Mouse (Mus musculus) macrophage (primary cell): ENCODE measurements around the gene Rnf8. TPM values are rescaled to one million over a fixed set of nuclear protein-coding genes. Genes with fewer than 3 reads are reported as not detected.

Experiments
- H3K27ac ChIP-seq: fragments of 350-480 bp; formaldehyde crosslinking; 2 replicates; pipeline ENCODE4 v1.9.0; 2021
- H3K36me3 ChIP-seq: fragments of 350-480 bp; formaldehyde crosslinking; 2 replicates; pipeline ENCODE4 v1.9.0; 2021; ENCODE audit errors: inconsistent target
- H3K4me3 ChIP-seq: fragments of 350-480 bp; formaldehyde crosslinking; 2 replicates; pipeline ENCODE4 v1.9.0; 2021; ENCODE audit errors: inconsistent target
- H3K79me2 ChIP-seq: fragments of 350-480 bp; formaldehyde crosslinking; 2 replicates; pipeline ENCODE4 v1.9.0; 2021; ENCODE audit errors: inconsistent target
- WGBS: methylation state at CpG from one replicate; pipeline ENCODE4 v1.1.7; 2026; ENCODE audit warnings: inconsistent platforms; ENCODE audit not compliant: missing documents; 5-methylcytosine and 5-hydroxymethylcytosine counted together
- polyA plus RNA-seq: library from polyadenylated mRNA; stranded (reverse); fragments of 250-400 nt; gene quantifications from 3 replicates; pipeline ENCODE4 v1.2.4, GENCODE M21; 2018; ENCODE audit warnings: inconsistent platforms

Gene Rnf8
- polyA plus RNA-seq, 1 experiment from 2014 or later: 16.5 TPM

DNA sequence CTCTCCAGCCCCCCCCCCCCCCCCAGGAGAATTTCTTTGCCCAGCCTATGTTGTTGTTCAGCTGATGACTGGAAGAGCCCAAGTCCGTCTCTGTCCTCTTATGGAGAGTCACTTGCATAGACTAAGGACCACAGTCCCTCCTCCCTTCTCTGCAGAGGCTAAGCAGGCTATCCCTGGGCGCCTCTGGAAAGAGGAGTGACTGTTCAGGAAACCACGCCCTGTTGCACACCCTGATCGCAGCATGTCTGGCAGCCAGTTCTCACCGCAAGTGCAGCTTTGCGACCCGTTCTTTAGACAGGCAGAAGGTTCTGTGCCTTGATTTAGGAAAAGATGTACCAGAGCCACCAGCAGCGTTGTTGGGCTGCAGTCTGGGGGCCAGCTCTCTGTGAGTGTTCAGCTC is 23.3 kb downstream of the Rnf8 start:
- Histone ChIP-seq H3K27ac (no peak overlapping the region), H3K36me3 (peaks cover 52% of the 10 kb centered on the region), H3K4me3 (no peak overlapping the region), H3K79me2 (no peaks in the 10 kb centered on the region)
- 82% methylated on average over 8 of the region's 8 CpGs for WGBS

GRCm38 (mm10) chr17:29640971-29641370 is 26.4 kb downstream of the Rnf8 start:
- WGBS: 94% methylated on average over 11 of the region's 11 CpGs
- no peak overlapping the region for H3K27ac ChIP-seq
- H3K79me2 ChIP-seq: no peaks in the 10 kb centered on the region
- H3K36me3 ChIP-seq: peaks cover 30% of the 10 kb centered on the region
- no peak overlapping the region for H3K4me3 ChIP-seq

GRCm38 (mm10) chr17:29642219-29642618 is 27.6 kb downstream of the Rnf8 start:
- no peak overlapping the region for H3K4me3 ChIP-seq
- 100% methylated on average over 3 of the region's 3 CpGs for WGBS
- H3K27ac ChIP-seq: no peak overlapping the region
- H3K79me2 ChIP-seq: no peaks in the 10 kb centered on the region
- H3K36me3 ChIP-seq: peaks cover 20% of the 10 kb centered on the region

DNA sequence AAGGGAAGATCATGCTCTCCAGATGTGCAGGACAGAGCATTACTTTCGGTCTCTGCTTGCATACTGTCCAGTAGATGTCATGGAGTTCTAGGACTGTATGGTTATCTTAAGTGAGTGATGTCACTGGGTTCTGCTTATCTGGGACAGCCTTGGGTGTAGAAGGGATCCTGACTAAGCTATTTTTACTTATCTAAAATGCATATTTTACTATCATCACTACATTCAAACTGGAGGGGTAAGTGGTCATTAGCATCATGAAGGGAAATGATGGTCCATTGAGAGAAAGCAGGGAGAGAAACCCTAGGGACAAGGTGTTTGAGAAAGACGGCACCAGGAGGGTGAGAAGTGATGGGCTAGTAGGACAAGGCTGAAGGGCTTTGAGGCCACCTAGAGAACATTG is 43.7 kb downstream of the Rnf8 start:
- no peak overlapping the region for H3K4me3 ChIP-seq
- peaks cover 26% of the 10 kb centered on the region for H3K79me2 ChIP-seq
- H3K36me3 ChIP-seq: 0 out of 2 replicates have a peak, but pooled peaks cover 5% of the 10 kb centered on the region
- WGBS: 87% methylated on average over 2 of the region's 2 CpGs
- H3K27ac ChIP-seq: no peak overlapping the region

GRCm38 (mm10) chr17:29660076-29660761 is 45.6 kb downstream of the Rnf8 start, which contains the start of gene Cmtr1:
TSS of gene Cmtr1 (plus strand) at chr17:29660595.
- Histone ChIP-seq H3K27ac (peak within 1 kb of the TSS; percentile 77), H3K4me3 (peak within 1 kb of the TSS; percentile 93), H3K79me2 (peaks cover 45% of the 10 kb centered on the region), H3K36me3 (peaks cover 23% of the 10 kb centered on the region; the same call in 1 of the 2 replicates)
- WGBS: 2% methylated on average over 40 of the region's 41 CpGs

GRCm38 (mm10) chr17:29660762-29661391 is 46.3 kb downstream of the Rnf8 start:
- under 1% methylated on average over 41 of the region's 41 CpGs for WGBS
- Histone ChIP-seq H3K4me3 (peak overlapping the region; percentile 93), H3K36me3 (peaks cover 25% of the 10 kb centered on the region; the same call in 1 of the 2 replicates), H3K27ac (peak overlapping the region; percentile 77), H3K79me2 (peaks cover 52% of the 10 kb centered on the region)

GRCm38 (mm10) chr17:29662145-29662544 is 47.6 kb downstream of the Rnf8 start:
- no peak overlapping the region for H3K4me3 ChIP-seq
- H3K27ac ChIP-seq: no peak overlapping the region
- H3K79me2 ChIP-seq: peaks cover 65% of the 10 kb centered on the region
- H3K36me3 ChIP-seq: peaks cover 38% of the 10 kb centered on the region
- WGBS: 95% methylated on average over 5 of the region's 6 CpGs

DNA sequence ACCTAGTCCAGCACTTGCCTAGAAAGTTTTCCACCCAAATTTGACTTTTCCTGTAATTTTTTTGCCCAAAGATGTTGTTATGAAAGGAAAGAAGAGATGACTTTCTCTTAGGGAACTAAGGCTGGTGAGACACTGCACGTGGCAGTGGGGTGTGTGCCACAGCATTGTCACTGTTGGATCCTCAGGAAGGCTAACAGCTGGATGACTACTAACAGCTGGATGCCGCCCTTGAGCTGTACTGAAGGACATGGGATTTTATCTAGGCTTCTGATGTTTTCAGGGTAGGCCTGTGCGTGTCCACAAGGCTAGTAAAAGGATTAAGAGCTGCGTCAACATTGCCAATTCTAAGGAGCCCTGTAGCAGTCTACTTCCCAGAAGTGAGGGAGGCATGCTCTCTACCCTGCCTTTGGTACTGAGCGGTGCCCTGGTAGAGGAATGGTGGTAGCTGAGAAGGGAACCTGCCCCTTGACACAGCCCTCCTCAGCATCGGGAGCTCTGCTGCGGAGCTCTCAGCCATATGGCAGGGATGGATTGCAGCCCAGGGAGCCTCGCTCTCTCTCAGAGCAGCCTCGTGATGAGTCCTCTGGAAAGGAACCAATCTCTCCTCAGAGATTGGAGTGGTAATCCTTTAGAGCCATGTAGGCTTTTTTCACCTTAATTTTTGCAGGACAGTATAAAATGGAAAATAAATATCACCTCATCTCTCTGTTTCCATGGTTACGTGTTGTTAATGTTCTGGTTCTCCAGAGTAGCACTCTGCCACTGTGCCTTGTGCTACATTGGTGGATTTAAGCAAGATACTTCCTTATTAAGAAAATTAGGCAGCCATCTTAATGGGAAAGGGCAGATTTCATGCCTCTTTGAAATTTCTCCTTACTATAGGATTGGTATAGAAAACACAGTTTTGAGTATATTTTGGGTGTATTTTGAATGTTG is 53.7 kb downstream of the Rnf8 start:
- WGBS: 95% methylated on average over 10 of the region's 10 CpGs
- Histone ChIP-seq H3K4me3 (no peak overlapping the region), H3K27ac (no peak overlapping the region), H3K36me3 (peaks cover 66% of the 10 kb centered on the region), H3K79me2 (peaks cover 98% of the 10 kb centered on the region)

DNA sequence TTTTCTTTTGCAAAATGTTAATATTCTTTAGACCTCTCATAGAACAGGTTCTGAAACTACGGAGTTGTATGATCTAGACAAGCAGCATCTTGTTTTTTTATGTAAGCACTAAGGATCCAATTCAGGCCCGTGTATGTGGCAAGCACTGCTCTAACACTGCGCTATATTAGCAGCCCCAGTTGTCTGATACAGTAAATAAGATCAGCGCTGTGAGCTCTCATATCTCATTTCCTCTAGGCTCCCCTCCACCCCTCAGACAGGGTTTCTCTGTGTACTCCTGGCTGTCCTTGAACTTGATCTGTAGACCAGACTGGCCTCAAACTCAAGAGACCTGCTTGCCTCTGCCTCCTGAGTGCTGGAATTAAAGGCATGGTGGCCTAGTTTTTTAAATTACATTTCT is 54.4 kb downstream of the Rnf8 start:
- no peak overlapping the region for H3K4me3 ChIP-seq
- peaks cover 69% of the 10 kb centered on the region for H3K36me3 ChIP-seq
- peaks cover 90% of the 10 kb centered on the region for H3K79me2 ChIP-seq
- H3K27ac ChIP-seq: no peak overlapping the region
- WGBS: 99% methylated on average over 4 of the region's 4 CpGs

GRCm38 (mm10) chr17:29669936-29670335 is 55.3 kb downstream of the Rnf8 start:
- H3K36me3 ChIP-seq: peaks cover 68% of the 10 kb centered on the region
- H3K27ac ChIP-seq: no peak overlapping the region
- peaks cover 81% of the 10 kb centered on the region for H3K79me2 ChIP-seq
- no peak overlapping the region for H3K4me3 ChIP-seq

- Histone ChIP-seq H3K4me3 (no peak overlapping the region), H3K79me2 (peaks cover 71% of the 10 kb centered on the region), H3K27ac (no peak overlapping the region), H3K36me3 (peaks cover 73% of the 10 kb centered on the region)
- WGBS: 65% methylated on average over 2 of the region's 2 CpGs
Measured at GRCm38 (mm10) chr17:29671021-29671420, 56.4 kb downstream of the Rnf8 start.

DNA sequence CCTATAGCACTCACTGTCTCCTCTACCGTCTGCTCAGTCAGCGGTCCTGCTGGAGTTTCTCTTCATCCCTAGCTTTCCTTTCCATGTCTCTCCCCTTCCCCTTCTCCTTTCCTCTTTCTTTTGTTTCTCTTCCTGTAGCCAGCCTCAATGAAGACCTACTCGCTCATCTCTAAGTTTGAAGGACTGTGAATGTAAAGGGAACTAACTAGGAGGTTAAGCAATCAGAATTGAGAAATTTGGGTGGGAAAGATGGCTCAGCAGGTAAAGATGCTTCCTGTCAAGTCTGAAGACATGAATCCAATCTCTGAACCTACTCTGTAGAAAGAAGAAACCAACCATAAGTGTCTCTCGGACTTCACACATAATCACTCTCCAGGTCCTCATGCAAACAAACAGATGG is 58.7 kb downstream of the Rnf8 start:
- no peak overlapping the region for H3K27ac ChIP-seq
- peaks cover 73% of the 10 kb centered on the region for H3K36me3 ChIP-seq
- WGBS: 39% methylated on average over 4 of the region's 4 CpGs
- H3K4me3 ChIP-seq: no peak overlapping the region
- peaks cover 48% of the 10 kb centered on the region for H3K79me2 ChIP-seq

GRCm38 (mm10) chr17:29678526-29678925 is 63.9 kb downstream of the Rnf8 start:
- WGBS: 86% methylated on average over 8 of the region's 8 CpGs
- no peak overlapping the region for H3K4me3 ChIP-seq
- no peak overlapping the region for H3K27ac ChIP-seq
- H3K36me3 ChIP-seq: peaks cover 99% of the 10 kb centered on the region
- H3K79me2 ChIP-seq: no peaks in the 10 kb centered on the region

- Histone ChIP-seq H3K79me2 (no peaks in the 10 kb centered on the region), H3K36me3 (peaks cover 99% of the 10 kb centered on the region), H3K27ac (no peak overlapping the region), H3K4me3 (no peak overlapping the region)
- WGBS: 89% methylated on average over 6 of the region's 6 CpGs
Measured at GRCm38 (mm10) chr17:29679038-29679767, 64.6 kb downstream of the Rnf8 start.
